Mouse (Mus musculus) layer of hippocampus, postnatal 36 days (tissue): ENCODE results near the gene Tmem204. TPM values are rescaled to one million over a fixed set of nuclear protein-coding genes. Genes with fewer than 3 reads are reported as not detected.

Source experiments
- DNase-seq, 2 experiments: peaks; one replicate each; pipeline ENCODE4 v3.0.0; 2022
- total RNA-seq, 2 experiments: library from RNA; stranded (reverse); gene quantifications; 2 replicates each; pipeline ENCODE4 v1.2.3; 2021

The Tmem204 gene
- total RNA-seq, 2 experiments from 2014 or later: 7.7 to 8.2 TPM

- DNase-seq: peak in 1 of 2 experiments; percentile 44
Measured at GRCm38 (mm10) chr17:25014841-25015570, 68.4 kb downstream of the Tmem204 start.

DNA sequence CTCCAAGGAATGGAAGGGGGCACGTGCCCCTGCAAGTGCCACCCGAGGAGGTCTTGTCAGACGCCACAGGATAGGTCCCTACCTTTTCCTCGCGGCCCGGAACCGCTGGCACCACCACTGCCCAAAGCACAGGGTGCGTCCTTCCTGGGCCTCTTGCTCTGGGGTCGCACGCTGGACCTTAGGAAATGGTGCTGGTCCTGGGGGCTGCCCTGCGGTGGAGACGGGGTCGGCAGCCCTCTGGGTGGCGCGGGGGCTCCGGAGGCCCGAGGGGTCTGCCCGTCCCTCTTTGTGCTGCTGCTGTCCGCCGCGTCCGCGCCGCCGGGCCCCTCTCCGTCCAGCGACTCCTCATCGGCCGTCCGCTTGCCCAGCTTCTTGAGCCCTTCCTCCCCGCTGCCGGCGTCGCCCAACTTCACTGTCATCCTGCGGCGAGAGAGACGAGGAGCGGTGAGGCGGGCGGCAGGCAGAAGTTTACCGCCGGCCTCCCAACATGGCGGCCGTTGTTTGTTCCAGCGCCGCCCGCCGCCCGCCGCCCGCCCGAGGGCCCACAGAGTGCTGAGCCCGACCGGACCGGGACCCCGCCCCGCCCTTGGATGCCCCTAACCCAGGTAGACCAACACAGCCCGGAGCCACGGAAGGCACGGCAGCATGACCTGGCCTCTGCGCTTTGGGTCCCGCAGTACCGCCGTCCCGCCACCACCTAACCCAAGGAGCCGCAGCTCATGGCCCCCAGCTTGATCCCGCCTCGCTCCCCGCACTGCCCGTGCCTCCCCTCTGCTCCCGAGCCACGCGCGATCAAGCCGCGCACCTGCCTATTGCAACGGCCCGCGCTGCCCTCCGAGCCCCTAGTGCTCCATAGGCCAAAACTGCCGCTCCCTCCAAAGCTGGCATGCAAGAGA lies 69.5 kb downstream of the Tmem204 start:
- peak; percentile 7 for DNase-seq

Other genes starting within 250 kb of the Tmem204 start
- 100 to 1,000 TPM; 131 to 134 TPM for gene Hagh, start 243.4 kb downstream of the Tmem204 start, total RNA-seq
- 10 to 100 TPM; 18.3 to 23.0 TPM for gene Fahd1, start 233.2 kb downstream of the Tmem204 start, total RNA-seq
- gene Igfals, start 217.6 kb downstream of the Tmem204 start, total RNA-seq: under 1 TPM in 1 of 2 experiments, not detected in 1; 0.33 TPM
- gene Nubp2, start 197.2 kb downstream of the Tmem204 start, total RNA-seq: 10 to 100 TPM; 33.2 to 37.1 TPM
- 10 to 100 TPM; 39.2 to 42.8 TPM for gene Spsb3, start 196.9 kb downstream of the Tmem204 start, total RNA-seq
- gene Eme2, start 188.5 kb downstream of the Tmem204 start, total RNA-seq: 10 to 100 TPM; 57.5 to 70.4 TPM
- gene Mrps34, start 188.5 kb downstream of the Tmem204 start, total RNA-seq: 10 to 100 TPM; 75.3 to 75.9 TPM
- gene Nme3, start 187.1 kb downstream of the Tmem204 start, total RNA-seq: 10 to 100 TPM; 60.0 to 67.5 TPM
- gene Mapk8ip3, start 146.6 kb downstream of the Tmem204 start, total RNA-seq: 100 to 1,000 TPM; 384 to 406 TPM
- 1 to 10 TPM; 5.5 to 6.3 TPM for gene Jpt2, start 122.9 kb downstream of the Tmem204 start, total RNA-seq
- 10 to 100 TPM; 27.2 to 28.3 TPM for gene Cramp1l, start 67.8 kb downstream of the Tmem204 start, total RNA-seq
- gene Ift140, start 67.5 kb downstream of the Tmem204 start, total RNA-seq: 10 to 100 TPM; 23.8 to 24.0 TPM
- 10 to 100 TPM; 36.6 to 37.8 TPM for gene Telo2, start 32.4 kb upstream of the Tmem204 start, total RNA-seq
- 1 to 10 TPM; 2.3 to 2.5 TPM for gene Ptx4, start 37.2 kb upstream of the Tmem204 start, total RNA-seq
- gene Clcn7, start 49.8 kb upstream of the Tmem204 start, total RNA-seq: 10 to 100 TPM; 52.3 to 53.0 TPM
- gene Ccdc154, start 78.9 kb upstream of the Tmem204 start, total RNA-seq: under 1 TPM; 0.15 TPM
- not detected for gene Gm38655, start 91.9 kb upstream of the Tmem204 start, total RNA-seq
- gene BC003965, start 101.0 kb upstream of the Tmem204 start, total RNA-seq: 10 to 100 TPM; 20.3 to 22.6 TPM
- 10 to 100 TPM; 39.4 to 44.6 TPM for gene Unkl, start 104.8 kb upstream of the Tmem204 start, total RNA-seq
- gene Gnptg, start 156.5 kb upstream of the Tmem204 start, total RNA-seq: 10 to 100 TPM; 67.3 to 72.2 TPM
- 10 to 100 TPM; 23.5 to 25.5 TPM for gene Tsr3, start 156.6 kb upstream of the Tmem204 start, total RNA-seq
- 1 to 10 TPM; 6.2 to 7.7 TPM for gene Baiap3, start 172.8 kb upstream of the Tmem204 start, total RNA-seq
- 100 to 1,000 TPM; 234 to 241 TPM for gene Ube2i, start 191.0 kb upstream of the Tmem204 start, total RNA-seq
- not detected for gene Prss34, start 214.8 kb upstream of the Tmem204 start, total RNA-seq
- gene Prss28, start 225.1 kb upstream of the Tmem204 start, total RNA-seq: not detected
- not detected for gene Prss29, start 235.1 kb upstream of the Tmem204 start, total RNA-seq